Mouse (Mus musculus) heart, adult 18-20 months (tissue): ENCODE results near the gene Alkbh7. TPM values are rescaled to one million over a fixed set of nuclear protein-coding genes. Genes with fewer than 3 reads are reported as not detected.

Experiments
- DNase-seq, 2 experiments: peaks; one replicate each; pipeline ENCODE4 v3.0.0; 2021 to 2022; ENCODE audit warnings: mixed read lengths in 1 of 2
- long read RNA-seq, 2 experiments: library from polyadenylated mRNA; stranded (forward); transcript quantifications; one replicate each; pipeline ENCODE4 v2.0.0; 2021
- total RNA-seq, 2 experiments: library from RNA; stranded (reverse); gene quantifications; 2 replicates each; pipeline ENCODE4 v1.2.3; 2021

Alkbh7 gene
- total RNA-seq = 10 to 100 TPM; 72.4 to 78.0 TPM
- long read RNA-seq, experiment 1, transcript Alkbh7-201 (4 exons, 917 nt) = major isoform, 50 of 58 reads
- long read RNA-seq, experiment 1, transcript Alkbh7-202 (3 exons, 736 nt) = minor isoform, 5 of 58 reads
- long read RNA-seq, experiment 1, partial matches to known transcripts = 0 of 58 reads
- long read RNA-seq, experiment 1, other reads (novel, unspliced or antisense) = 3 of 58 reads
- long read RNA-seq, experiment 2, transcript Alkbh7-201 (4 exons, 917 nt) = major isoform, 46 of 55 reads
- long read RNA-seq, experiment 2, partial matches to known transcripts = 3 of 55 reads
- long read RNA-seq, experiment 2, other reads (novel, unspliced or antisense) = 1 of 55 reads

DNA sequence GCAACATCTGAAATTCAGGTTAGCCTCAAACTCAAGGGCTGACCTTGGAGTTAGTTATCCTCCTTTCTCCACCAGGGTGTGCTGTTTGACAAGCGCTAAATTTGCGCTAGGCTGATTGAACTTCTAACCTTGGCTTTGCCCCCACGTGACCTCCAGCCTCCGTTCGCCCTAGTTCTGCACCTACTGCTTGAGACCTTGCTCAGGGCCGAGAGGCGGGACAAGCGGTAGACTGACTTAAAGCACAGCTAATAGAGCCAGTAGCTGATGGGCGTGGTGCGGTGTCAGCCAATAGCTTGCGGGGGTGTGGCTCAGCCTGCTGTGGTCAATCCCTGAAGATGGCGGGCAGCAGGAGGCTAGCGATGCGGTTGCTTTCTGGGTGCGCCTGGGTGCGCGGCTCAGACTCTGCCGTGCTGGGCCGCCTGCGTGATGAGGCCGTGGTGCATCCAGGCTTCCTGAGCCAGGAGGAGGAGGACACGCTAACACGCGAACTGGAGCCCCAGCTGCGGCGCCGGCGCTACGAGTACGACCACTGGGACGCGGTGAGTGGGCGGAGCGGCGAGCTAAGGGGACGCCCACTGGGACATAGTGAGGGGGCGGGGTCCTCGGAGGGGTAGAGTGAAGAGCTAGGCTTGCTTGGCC is at the start of gene Alkbh7:
TSS of gene Alkbh7 (plus strand) at position 311 of the 639 bp plus-strand sequence.
- DNase-seq = peak; percentile 96 to 99

DNA sequence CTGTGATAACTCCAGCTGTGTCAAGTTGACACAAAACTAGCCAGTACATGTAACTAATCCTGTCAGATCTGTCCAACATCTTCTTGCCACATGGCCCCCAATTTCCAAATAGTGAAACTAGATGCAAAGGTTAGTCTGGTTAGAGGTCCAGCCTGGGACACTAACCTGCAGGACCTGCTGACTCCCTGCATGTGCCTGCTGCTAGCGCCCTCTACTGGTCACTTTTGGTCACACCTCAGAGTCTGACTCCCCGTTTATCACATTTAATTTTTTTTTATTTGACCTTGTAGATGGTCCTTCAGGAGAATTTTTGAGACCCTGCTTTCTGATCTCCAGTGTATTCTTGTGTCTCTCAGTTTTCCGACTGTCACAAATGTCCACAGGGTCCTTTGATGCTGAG is 46.2 kb upstream of the Alkbh7 start:
- DNase-seq = peak; percentile 48 to 82

- no peak for DNase-seq
Measured at GRCm38 (mm10) chr17:56952639-56953038, 44.5 kb upstream of the Alkbh7 start.

GRCm38 (mm10) chr17:56954871-56955270 is 42.3 kb upstream of the Alkbh7 start:
- no peak for DNase-seq

GRCm38 (mm10) chr17:56957763-56958429 is 39.2 kb upstream of the Alkbh7 start:
- DNase-seq = peak in 1 of 2 experiments; percentile 15

GRCm38 (mm10) chr17:56958667-56959066 is 38.5 kb upstream of the Alkbh7 start:
- DNase-seq = no peak

- no peak for DNase-seq
Measured at GRCm38 (mm10) chr17:56961880-56962279, 35.3 kb upstream of the Alkbh7 start.

DNA sequence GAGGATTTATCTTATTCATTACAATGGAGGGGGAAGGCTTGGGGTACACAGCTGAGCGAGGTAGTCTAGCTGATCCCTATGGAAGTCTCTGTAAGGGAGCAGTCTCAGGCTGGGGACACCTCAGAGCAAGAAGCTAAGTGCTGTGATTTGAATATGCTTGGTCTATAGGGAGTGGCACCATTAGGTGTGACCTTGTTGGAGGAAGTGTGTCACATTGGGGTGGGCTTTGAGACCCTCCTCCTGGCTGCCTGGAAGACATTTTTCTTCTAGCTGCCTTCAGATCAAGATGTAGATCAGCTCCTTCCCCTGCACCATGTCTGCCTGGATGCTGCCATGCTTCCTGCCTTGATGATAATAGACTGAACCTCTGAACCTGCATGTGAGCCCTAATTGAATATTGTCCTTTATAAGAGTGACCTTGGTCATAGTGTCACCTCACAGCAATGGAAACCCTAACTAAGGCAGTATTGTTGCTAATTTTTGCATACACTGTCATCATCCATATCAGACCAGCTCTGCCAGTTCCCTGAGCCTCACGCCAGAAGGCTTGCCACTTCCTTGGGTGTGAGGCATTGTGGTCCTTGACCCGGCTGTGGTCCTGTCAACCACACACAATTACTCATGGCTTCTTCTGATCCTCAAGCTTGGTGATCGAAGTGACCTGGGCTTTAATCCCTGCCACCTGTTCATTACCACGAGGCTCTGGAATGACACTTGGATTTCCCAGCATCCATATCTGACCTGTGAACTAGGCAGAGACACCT is 34.3 kb upstream of the Alkbh7 start:
- DNase-seq = no peak

DNA sequence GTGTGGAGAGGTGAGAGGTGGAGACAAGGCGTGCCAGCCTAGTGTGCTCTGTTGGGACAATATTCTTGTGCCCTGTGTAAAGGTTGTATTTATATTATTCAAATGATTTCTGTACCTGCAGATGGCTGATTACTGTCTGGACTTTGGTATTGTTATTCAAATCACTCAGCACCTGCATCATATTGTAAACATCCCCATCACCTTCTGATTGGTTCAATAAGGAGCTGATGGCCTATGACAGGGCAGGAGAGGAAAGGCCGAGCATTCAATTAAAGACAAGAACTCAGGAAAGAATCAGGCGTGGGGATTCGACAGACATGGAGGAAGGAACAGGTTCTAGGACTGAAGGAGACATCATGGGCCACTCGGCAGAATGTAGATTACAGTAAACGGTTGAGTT is 33.5 kb upstream of the Alkbh7 start:
- DNase-seq = no peak

DNA sequence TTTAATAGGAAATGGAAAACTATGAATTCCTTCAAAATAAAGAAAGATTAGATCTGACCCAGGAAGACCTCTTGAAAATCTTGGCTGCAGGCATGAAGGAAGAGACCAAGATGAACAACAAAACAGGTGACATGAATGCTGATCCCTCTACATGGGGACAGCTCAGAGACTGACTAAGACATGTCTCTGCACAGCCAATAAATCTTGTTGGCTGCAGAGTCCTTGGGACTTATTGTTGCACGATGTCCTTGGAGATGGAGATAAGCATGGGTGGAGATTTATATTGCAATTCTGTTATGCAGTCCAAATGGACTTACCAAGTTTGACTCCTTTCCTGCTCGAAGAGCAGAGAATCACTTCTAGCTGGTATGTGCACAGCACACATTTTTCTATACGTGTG is 27.8 kb upstream of the Alkbh7 start:
- no peak for DNase-seq

DNA sequence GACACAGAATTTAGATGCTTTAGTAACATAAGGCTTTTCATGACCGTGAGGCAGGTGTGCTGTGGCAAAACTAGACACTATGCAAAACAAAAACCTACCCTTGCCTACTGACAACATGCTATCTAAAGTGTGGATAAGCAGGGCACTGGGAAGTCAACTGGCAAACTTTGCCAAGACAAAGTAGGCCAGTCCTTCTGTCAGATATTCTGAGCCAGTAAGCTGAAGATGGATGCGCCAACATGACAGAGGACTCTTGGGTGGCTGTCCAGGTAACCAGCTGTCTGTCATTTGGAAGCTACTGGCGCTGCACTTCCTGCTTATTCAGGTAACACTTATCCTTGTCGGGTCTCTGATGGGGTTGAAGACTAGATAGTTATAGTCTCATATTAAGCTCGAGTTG is 27.1 kb upstream of the Alkbh7 start:
- no peak for DNase-seq

GRCm38 (mm10) chr17:56973956-56974707 is 23.0 kb upstream of the Alkbh7 start:
- DNase-seq = no peak

- no peak for DNase-seq
Measured at GRCm38 (mm10) chr17:56974708-56975240, 22.4 kb upstream of the Alkbh7 start.

- no peak for DNase-seq
Measured at GRCm38 (mm10) chr17:56975391-56975790, 21.7 kb upstream of the Alkbh7 start.

DNA sequence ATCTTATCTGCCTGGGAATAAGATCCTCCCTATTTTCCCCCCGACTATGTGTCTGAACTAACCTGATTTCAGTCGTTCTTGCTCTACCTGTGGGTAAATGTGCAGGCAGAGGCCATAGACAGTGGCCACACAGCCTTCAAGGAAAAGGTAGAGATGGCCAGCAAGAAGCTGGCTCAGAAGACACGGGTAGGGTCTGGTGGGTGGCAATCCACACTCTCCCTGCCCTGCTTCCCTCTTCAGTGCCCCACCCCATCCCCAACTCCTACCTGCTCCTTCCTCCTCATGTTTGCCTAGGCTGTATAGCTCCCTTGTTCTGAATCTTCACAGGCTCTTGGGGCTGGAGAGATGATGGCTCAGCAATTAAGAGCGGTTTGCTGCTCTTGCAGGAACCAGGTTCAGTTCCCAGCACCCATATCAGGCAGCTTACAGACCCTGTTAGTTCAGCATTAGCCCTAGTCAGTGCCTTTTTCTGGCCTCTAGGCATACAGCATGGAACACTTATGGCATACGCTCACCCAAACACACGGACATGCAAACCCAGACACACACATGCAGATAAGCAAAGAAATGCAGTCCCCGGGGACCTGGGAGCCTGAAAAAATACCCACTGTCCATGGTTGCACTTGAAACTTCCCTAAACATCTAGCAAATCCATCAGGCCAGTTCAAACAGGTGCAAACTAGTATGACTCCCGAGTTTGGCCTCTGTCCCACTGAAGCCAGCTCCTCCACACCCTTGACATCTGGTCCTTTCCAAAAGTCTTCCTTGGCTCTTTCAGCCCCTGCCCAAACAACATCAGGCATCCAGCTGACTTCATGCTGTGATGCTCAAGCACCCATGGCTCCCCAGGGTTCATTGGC is 20.4 kb upstream of the Alkbh7 start:
- DNase-seq = no peak

- no peak for DNase-seq
Measured at GRCm38 (mm10) chr17:56979524-56979923, 17.6 kb upstream of the Alkbh7 start.

DNA sequence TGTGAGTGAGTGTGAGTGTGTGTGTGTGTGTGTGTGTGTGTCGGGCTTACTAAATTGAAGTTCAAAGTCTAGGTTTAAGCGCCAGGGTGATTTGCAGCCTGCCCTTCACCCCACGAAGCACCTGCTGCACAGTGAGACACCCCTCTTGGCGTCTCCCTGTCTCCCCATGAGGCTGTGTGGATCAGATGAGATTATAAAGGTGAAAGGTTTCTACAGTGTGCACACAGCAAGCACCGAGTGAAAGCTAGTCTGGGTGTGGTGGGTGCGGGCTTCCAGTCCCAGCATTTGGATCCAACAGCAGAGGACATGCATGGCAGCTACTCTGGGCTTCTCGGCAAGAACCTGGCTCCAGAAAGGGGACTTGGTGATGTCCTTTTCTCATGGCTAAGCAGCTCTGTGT is 16.1 kb upstream of the Alkbh7 start:
- no peak for DNase-seq

GRCm38 (mm10) chr17:56982013-56982412 is 15.1 kb upstream of the Alkbh7 start, which contains the start of gene Acer1:
TSS of gene Acer1 (minus strand) at chr17:56982126.
- no peak for DNase-seq

GRCm38 (mm10) chr17:56984886-56985285 is 12.3 kb upstream of the Alkbh7 start:
- DNase-seq = no peak

DNA sequence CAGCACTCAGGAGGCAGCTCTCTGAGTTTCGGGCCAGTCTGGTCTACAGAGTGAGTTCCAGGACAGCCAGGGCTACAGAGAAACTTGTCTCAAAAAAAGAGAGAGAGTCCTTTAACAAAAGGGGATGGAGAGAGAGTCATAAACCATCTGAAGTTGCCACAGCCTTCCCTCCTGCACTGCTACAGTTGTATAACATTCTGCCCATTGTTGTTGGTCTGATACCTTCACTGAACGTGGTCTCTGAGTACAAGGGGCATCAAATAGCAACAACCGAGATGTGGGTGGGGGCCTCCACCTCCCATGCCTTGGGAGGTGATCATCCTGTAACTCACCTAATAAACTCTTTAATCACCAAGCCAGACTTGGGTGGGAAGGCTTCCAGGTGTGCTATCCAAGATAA is 11.5 kb upstream of the Alkbh7 start:
- DNase-seq = no peak
